Mouse (Mus musculus) ovary, postnatal 10 days (tissue): ENCODE measurements around the gene Mrps27.

ENCODE experiments used
- DNase-seq: peaks from one replicate; pipeline ENCODE4 v3.0.0; 2022; ENCODE audit warnings: low spot score

The Mrps27 gene

DNA sequence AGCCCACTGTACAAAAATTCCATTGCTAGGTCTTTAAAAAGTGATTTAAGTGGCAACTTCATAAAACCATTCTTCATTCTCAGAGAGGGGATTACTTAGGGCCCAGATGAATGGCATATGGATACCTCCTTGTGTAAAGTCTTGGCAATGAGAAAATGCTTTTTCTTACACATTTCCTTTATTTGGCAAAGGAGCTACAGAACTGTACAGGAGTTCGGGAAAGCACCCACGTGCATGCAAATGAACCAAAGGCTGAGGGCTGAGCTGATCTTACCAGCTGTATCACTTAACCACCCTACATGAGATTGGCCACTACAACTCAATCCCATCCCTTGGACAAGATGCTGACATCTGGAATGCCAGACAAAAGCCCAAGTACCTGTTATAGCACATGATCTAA is 95.6 kb downstream of the Mrps27 start:
- DNase-seq = no peak

GRCm38 (mm10) chr13:99441700-99442433 is 97.3 kb downstream of the Mrps27 start:
- no peak for DNase-seq

DNA sequence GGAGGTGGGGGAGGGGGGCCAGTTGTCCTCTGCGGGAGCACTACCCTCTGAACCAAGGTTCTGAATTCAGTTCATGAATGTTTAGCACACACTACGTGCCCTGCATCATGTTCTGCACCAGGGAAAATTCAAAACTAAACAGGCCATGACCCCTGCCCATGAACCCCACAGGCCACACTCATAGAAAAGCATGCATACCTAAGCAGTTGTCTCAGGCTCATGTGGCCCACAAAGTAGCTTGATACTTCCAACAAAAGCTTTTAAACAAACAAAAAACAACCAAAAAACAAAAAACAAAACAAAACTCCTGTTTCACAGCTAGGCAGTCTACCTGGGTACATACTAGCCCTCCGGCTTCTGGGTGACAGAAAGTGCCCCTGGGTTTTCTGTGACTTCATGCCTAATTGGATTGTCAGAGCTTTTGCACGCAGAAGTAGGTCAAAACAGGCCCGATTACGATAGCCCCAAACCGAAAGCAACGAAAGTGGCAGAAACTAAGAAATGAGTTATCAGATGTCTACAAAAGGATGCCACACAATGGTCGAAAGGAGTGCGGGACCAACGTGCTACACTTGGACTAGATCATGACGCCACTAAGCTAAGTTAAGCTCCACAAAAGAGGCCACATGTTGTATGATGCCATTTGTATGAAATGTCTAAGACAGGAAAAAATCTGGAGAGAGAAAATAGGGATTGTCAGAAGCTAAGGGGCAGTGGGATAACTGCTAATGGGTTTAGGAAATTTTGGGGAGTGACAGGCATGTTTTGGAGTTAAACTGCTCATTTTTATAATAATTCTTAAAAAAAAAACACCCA is 98.1 kb downstream of the Mrps27 start:
- no peak for DNase-seq

DNA sequence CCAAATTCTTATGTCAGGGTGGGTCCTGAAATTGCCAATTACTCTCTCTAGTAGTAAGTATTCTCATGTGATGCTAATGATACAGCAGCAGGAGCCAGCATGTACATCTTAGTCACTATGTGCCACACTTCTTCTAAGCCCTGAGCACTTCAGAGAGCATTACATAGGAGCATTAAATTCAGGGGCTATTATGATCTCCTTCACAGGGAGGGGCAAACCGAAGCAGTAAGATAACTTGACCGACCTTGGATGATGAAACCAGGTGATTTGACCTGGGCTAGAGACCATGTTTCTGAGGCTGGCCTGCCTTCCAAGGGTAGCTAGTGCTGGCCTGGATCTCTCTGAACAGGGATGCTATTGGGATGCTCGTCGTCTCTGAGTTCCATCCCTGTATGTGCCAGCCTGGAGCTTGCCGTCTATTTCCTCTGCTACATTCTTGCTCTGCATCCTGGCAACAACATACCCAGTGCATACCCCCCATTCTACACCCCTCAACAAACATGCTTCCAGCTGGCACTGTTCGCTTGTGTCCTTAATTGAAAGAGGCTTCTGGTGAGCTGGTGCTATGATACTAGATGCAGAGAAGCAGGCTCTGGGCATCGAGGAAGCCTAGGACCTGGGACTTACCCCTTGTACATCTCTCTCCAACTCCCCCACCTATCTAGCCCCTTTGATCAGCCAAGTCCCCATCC is 99.0 kb downstream of the Mrps27 start:
- DNase-seq = no peak

GRCm38 (mm10) chr13:99444431-99444871 is 99.9 kb downstream of the Mrps27 start:
- no peak for DNase-seq

DNA sequence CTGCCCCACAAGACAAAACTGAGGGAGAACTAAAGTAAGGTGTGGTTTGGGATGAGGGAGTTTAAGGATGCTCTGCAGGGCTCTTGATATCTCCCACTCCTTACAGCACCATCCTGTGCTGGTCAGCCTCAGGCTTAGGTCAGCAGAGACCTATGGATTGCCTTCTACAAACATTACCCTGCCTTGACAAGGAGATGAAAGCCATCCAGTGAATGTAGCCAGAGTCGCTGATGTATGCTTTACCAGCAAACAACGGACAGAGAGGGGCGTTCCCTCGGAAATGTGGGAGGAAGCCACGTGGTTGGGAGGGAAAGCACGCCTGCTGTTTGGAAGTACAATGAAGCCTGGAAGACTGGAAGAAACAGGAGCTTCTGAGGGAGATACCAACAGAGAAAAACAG is 100.3 kb downstream of the Mrps27 start:
- DNase-seq = no peak

DNA sequence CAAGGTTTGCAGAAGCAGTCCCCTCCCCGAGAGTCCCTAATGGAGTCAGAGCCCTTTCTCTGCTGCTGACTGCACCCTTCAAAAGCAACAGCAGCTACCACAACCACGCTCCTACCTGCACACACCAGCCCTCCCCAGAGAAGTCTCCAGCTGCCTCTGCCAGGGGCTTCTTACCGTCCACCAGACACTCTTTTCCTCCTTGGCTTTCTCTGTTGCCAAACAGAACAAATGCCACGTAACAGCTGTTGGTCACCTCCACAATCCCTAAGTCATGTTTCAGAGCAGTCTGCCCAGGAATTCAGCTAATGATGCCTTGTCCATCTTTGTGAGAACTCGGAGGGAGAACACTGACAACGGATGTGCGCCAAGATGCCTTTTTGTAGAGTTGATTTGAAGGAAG is 102.4 kb downstream of the Mrps27 start:
- DNase-seq = no peak

- DNase-seq = no peak
These were observed 103.0 kb downstream of the Mrps27 start for GRCm38 (mm10) chr13:99447403-99448199.

GRCm38 (mm10) chr13:99448278-99448677 is 103.7 kb downstream of the Mrps27 start:
- no peak for DNase-seq

DNA sequence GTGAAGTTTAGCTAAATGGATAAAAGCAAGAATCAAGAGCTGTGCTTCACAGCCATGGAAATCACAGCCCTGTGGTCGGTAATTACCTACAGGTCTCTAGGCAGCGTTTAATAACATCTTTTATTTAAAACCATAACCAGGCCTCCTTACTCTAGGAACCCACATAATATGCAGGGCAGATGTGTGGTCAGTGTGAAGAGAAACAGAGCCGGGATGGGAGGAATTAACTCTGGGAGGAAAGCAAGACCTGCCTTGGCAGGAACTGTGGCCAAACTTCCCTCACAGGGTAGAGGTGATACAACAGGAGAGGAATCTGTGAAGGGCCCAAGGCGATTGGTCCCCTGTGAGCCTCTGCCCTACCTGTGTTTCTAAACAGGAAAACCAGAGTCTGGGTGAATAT is 105.0 kb downstream of the Mrps27 start:
- no peak for DNase-seq

- DNase-seq = no peak
These were observed 106.2 kb downstream of the Mrps27 start for GRCm38 (mm10) chr13:99450766-99451165.

GRCm38 (mm10) chr13:99451276-99451675 is 106.7 kb downstream of the Mrps27 start:
- DNase-seq = no peak

GRCm38 (mm10) chr13:99452444-99452843 is 107.9 kb downstream of the Mrps27 start:
- no peak for DNase-seq

DNA sequence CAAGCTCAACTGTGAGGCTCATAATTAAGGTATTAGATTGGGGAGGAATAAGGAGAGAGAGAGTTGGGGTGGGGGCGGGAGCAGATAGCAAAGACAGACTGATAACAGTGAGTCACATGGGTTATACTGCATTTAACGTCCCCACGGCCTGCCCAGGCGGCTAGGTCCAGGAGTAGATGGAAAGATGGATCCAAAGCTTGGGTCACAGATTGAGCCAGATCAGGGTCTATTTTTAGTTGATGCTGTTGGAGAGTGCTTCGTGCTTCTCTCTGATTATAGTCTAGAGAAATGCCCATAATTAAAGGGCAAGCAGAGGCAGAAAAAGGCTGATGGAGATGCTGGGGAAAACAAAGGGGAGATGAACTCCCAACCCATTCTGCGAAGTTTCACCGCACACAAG is 110.4 kb downstream of the Mrps27 start:
- no peak for DNase-seq

DNA sequence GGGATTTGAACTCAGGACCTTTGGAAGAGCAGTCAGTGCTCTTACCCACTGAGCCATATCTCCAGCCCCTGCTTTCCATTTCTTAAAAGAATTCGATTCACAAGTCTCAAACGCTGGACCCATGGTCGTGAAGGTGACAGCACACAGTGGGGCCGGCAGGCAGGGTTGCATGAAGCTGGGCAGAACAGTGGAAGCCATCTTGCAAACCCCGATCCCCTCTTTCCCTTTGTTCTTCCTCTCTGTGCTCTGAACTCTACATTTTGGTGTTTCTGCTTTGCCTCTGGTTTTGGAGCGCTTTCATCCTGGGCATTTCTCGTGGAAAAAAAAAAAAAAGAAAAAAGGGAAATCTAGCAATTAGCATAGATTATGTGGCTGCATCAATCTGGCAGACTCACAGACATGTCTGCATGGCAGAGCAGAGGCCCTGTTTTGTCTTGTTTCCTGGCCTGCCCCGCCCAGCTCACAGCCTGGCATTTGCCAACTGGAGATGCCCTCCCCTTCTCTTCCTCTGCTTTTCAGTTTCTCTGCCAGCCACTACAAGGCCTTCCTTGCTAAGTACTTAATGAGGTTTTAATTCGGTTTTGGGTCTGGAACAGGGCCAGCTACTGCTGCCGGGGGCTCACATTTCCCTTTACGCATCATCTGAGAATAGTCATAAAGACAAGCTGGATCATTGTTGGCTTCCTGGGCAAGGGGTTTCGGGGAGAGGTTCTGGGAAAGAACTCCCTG is 114.2 kb downstream of the Mrps27 start:
- no peak for DNase-seq

DNA sequence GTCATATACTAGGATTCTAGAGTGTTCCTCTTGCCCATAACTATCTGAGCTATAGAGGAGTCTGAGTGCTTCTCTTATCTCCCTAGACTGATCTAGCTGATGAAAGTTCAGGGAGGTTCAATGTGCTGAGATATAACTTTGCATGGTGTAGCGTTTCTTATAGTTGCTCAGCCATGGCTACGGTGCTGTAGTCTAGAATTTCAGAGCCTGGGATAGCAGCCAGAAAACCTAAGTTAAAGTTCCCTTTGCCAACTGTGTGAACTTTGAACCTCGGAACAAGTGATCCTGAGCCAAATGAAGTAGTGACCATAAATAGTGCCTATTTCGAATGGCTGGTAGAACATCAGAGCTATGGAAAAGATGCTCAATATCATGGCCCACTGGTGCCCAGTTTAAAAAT is 115.0 kb downstream of the Mrps27 start:
- DNase-seq = no peak

- no peak for DNase-seq
These were observed 117.3 kb downstream of the Mrps27 start for GRCm38 (mm10) chr13:99461886-99462285.

GRCm38 (mm10) chr13:99464551-99464950 is 120.0 kb downstream of the Mrps27 start:
- DNase-seq = no peak
